Mouse (Mus musculus): ENCODE results near the gene Kcnk4. TPM values are rescaled to one million over a fixed set of nuclear protein-coding genes. Genes with fewer than 3 reads are reported as not detected.
A peak's percentile ranks its signal among the peaks of the same experiment; 100 is the strongest.

Kcnk4 gene
- polyA plus RNA-seq, 1 experiment: 0.12 TPM

DNA sequence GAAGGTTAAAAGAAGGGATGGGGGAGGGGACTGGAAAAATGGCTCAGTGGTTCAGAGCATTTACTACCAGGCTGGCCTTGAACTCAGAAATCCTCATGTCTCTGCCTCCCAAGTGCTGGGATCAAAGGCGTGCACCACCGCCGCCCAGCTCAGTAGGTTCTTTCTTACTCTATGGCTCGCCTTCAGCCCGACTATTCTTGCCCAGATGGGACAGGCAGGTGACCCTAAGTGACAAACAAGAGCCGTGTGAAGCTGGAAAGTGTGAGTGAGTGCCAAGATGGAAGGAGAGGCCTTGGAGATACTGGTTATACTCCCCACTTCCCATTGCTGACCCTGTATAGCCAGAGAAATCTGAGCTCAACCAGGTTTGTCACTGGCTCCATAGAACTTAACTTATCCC lies 9.4 kb upstream of the Kcnk4 start:
- no peaks in the 10 kb centered on the region for H3K27me3 ChIP-seq (ENCODE audit: control insufficient read depth, insufficient read depth, insufficient read length)
- no peak overlapping the region for H3K4me3 ChIP-seq
- H3K79me2 ChIP-seq (ENCODE audit: control insufficient read depth, insufficient read depth): peaks cover 14% of the 10 kb centered on the region
- H3K36me3 ChIP-seq (ENCODE audit: control insufficient read depth, insufficient read depth): no peaks in the 10 kb centered on the region
- TF ChIP-seq SRF (IDR thresholded peaks at IDR 0.05; ENCODE audit: control insufficient read depth, insufficient read length, low read depth) (no peak), MAX (IDR thresholded peaks at IDR 0.05; ENCODE audit: low read depth) (no peak), TCF3 (IDR thresholded peaks at IDR 0.05; ENCODE audit: insufficient read length, low read depth) (no peak), E2F4 (IDR thresholded peaks at IDR 0.05; ENCODE audit: insufficient read depth) (no peak), MYOG (IDR thresholded peaks at IDR 0.05; ENCODE audit: control insufficient read depth in 1 of 3, insufficient read depth in 1 of 3, insufficient read length in 2 of 3, low read depth in 2 of 3) (no peak), POLR2A (IDR thresholded peaks at IDR 0.05; ENCODE audit: insufficient read length, low read depth) (no peak), REST (IDR thresholded peaks at IDR 0.05; ENCODE audit: insufficient read depth, insufficient read length) (no peak), MYOD1 (IDR thresholded peaks at IDR 0.05; ENCODE audit: control insufficient read depth in 1 of 3, insufficient read length in 2 of 3, low read depth in 2 of 3) (no peak), USF1 (IDR thresholded peaks at IDR 0.05; ENCODE audit: low read depth) (no peak), CEBPB (IDR thresholded peaks at IDR 0.05; ENCODE audit: insufficient read depth, poor library complexity, severe bottlenecking) (no peak), TCF12 (IDR thresholded peaks at IDR 0.05; ENCODE audit: insufficient read depth, poor library complexity, severe bottlenecking) (no peak), POLR2AphosphoS2 (IDR thresholded peaks at IDR 0.05; ENCODE audit: insufficient read length, low read depth) (no peak)
- no peak overlapping the region for H3ac ChIP-seq (ENCODE audit: control insufficient read depth, insufficient read length)
- H3K4me2 ChIP-seq (ENCODE audit: low read depth): no peak overlapping the region

DNA sequence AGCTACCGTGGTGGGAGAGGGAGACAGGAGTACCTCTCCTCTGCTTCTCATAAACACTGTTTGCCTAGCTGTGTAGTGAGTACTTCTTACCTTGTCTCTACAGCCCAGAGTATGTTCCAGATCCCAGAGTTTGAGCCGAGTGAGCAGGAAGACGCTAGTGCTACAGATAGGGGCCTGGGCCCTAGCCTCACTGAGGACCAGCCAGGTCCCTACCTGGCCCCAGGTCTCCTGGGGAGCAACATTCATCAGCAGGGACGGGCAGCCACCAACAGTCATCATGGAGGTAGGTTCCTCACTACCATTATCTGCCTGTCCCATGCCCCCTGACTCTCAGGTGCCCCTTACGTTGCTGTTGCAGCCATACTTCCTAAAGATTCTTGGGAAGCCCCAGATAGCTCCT lies 8.4 kb upstream of the Kcnk4 start:
- H3ac ChIP-seq (ENCODE audit: control insufficient read depth, insufficient read length): peak overlapping the region; percentile 13
- no peak for TF ChIP-seq USF1 (IDR thresholded peaks at IDR 0.05; ENCODE audit: low read depth)
- no peak for TF ChIP-seq TCF3 (IDR thresholded peaks at IDR 0.05; ENCODE audit: insufficient read length, low read depth)
- TF ChIP-seq SRF (IDR thresholded peaks at IDR 0.05; ENCODE audit: control insufficient read depth, insufficient read length, low read depth): no peak
- no peak for TF ChIP-seq POLR2AphosphoS2 (IDR thresholded peaks at IDR 0.05; ENCODE audit: insufficient read length, low read depth)
- TF ChIP-seq MYOG (IDR thresholded peaks at IDR 0.05; ENCODE audit: control insufficient read depth in 1 of 3, insufficient read depth in 1 of 3, insufficient read length in 2 of 3, low read depth in 2 of 3): no peak
- TF ChIP-seq E2F4 (IDR thresholded peaks at IDR 0.05; ENCODE audit: insufficient read depth): no peak
- no peak for TF ChIP-seq REST (IDR thresholded peaks at IDR 0.05; ENCODE audit: insufficient read depth, insufficient read length)
- no peak for TF ChIP-seq TCF12 (IDR thresholded peaks at IDR 0.05; ENCODE audit: insufficient read depth, poor library complexity, severe bottlenecking)
- TF ChIP-seq CEBPB (IDR thresholded peaks at IDR 0.05; ENCODE audit: insufficient read depth, poor library complexity, severe bottlenecking): no peak
- no peak for TF ChIP-seq MYOD1 (IDR thresholded peaks at IDR 0.05; ENCODE audit: control insufficient read depth in 1 of 3, insufficient read length in 2 of 3, low read depth in 2 of 3)
- no peak for TF ChIP-seq MAX (IDR thresholded peaks at IDR 0.05; ENCODE audit: low read depth)
- TF ChIP-seq POLR2A (IDR thresholded peaks at IDR 0.05; ENCODE audit: insufficient read length, low read depth): no peak
- no peaks in the 10 kb centered on the region for H3K27me3 ChIP-seq (ENCODE audit: control insufficient read depth, insufficient read depth, insufficient read length)
- H3K79me2 ChIP-seq (ENCODE audit: control insufficient read depth, insufficient read depth): peaks cover 14% of the 10 kb centered on the region
- H3K4me3 ChIP-seq: peak overlapping the region; percentile 98
- H3K36me3 ChIP-seq (ENCODE audit: control insufficient read depth, insufficient read depth): no peaks in the 10 kb centered on the region
- H3K4me2 ChIP-seq (ENCODE audit: low read depth): peak overlapping the region; percentile 87

DNA sequence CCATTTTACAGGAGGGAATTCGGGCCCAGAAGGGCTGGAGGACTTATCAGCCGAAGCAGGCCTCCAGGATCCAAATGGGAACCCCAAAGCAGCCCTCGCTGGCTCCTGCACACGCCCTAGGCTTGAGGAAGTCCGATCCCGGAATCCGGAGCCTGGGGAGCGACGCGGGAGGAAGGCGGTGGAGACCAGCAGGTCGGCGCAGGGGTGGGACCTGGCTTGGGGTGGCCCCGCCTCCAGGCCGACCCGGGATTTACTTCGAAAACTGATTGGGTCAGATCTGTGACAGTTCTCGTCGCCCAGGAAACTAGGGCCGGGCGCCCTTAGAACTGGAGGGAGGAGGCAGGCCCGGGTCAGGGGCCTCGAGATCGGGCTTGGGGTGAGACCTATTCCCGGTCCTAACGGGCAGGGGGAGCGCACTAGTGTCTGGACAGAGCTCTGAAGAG lies 8.0 kb upstream of the Kcnk4 start, which contains the start of gene Gpr137:
TSS of gene Gpr137 (minus strand) at position 232 of the 443 bp plus-strand sequence.
- Histone ChIP-seq H3K4me3 (peak within 1 kb of the TSS; percentile 98), H3ac (ENCODE audit: control insufficient read depth, insufficient read length) (peak within 1 kb of the TSS; percentile 13), H3K36me3 (ENCODE audit: control insufficient read depth, insufficient read depth) (no peaks in the 10 kb centered on the region), H3K27me3 (ENCODE audit: control insufficient read depth, insufficient read depth, insufficient read length) (no peaks in the 10 kb centered on the region), H3K4me2 (ENCODE audit: low read depth) (peak within 1 kb of the TSS; percentile 87), H3K79me2 (ENCODE audit: control insufficient read depth, insufficient read depth) (peaks cover 14% of the 10 kb centered on the region)
- no peak for TF ChIP-seq TCF3 (IDR thresholded peaks at IDR 0.05; ENCODE audit: insufficient read length, low read depth)
- no peak for TF ChIP-seq USF1 (IDR thresholded peaks at IDR 0.05; ENCODE audit: low read depth)
- no peak for TF ChIP-seq E2F4 (IDR thresholded peaks at IDR 0.05; ENCODE audit: insufficient read depth)
- peak; percentile 63 for TF ChIP-seq POLR2A (IDR thresholded peaks at IDR 0.05; ENCODE audit: insufficient read length, low read depth)
- TF ChIP-seq MAX (IDR thresholded peaks at IDR 0.05; ENCODE audit: low read depth): no peak
- peak; percentile 84 for TF ChIP-seq POLR2AphosphoS2 (IDR thresholded peaks at IDR 0.05; ENCODE audit: insufficient read length, low read depth)

DNA sequence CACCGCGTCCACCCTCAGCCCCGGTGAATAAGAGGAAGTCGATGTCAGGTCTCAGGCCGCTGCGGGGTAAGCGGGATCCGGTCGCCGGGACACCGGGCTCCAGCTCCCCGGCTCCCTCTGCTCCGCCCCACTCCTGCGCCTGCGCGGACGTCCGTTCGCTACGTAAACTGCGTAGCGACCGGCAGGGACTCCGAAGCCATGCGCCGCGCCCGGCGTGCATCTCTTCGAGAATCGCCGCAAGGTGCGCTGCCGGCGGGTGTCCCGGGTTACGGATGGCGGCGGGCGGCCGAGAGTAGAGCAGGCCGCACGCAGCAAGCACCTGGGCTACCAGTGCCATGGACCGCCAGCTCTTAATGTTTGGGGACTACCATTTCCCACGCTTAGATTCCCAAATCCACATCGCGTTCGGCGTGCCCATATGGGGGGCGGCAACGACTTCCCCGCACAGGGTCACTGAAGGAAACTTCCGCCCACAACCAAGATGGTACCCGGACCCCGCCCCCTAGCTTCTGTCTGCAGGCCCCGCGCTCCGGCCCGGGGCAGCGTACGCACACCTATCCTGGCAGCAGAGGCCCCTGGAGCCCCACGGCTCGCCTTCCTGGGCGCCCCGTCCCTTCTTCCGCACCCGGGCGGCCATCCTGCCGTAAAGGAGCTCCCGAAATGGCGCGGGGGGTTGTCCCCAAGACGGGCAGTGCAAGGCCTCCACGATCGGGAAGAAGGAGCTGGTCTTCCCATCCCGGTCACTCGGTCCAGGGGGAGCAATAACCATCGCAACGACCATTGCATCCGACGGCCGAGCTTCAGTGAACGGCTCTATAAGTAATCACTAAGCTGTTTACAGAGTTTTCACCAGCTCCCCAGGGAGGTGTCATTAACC lies 7.3 kb upstream of the Kcnk4 start, which contains the start of gene Bad:
TSS of gene Bad (plus strand) at position 490 of the 877 bp plus-strand sequence.
- peak; percentile 92 for TF ChIP-seq POLR2AphosphoS2 (IDR thresholded peaks at IDR 0.05; ENCODE audit: insufficient read length, low read depth)
- TF ChIP-seq E2F4 (IDR thresholded peaks at IDR 0.05; ENCODE audit: insufficient read depth): no peak
- TF ChIP-seq CEBPB (IDR thresholded peaks at IDR 0.05; ENCODE audit: insufficient read depth, poor library complexity, severe bottlenecking): no peak
- no peak for TF ChIP-seq REST (IDR thresholded peaks at IDR 0.05; ENCODE audit: insufficient read depth, insufficient read length)
- TF ChIP-seq POLR2A (IDR thresholded peaks at IDR 0.05; ENCODE audit: insufficient read length, low read depth): peak; percentile 61
- peak; percentile 45 for TF ChIP-seq SRF (IDR thresholded peaks at IDR 0.05; ENCODE audit: control insufficient read depth, insufficient read length, low read depth)
- no peak for TF ChIP-seq TCF3 (IDR thresholded peaks at IDR 0.05; ENCODE audit: insufficient read length, low read depth)
- Histone ChIP-seq H3K27me3 (ENCODE audit: control insufficient read depth, insufficient read depth, insufficient read length) (no peaks in the 10 kb centered on the region), H3K79me2 (ENCODE audit: control insufficient read depth, insufficient read depth) (peaks cover 14% of the 10 kb centered on the region), H3ac (ENCODE audit: control insufficient read depth, insufficient read length) (peak within 1 kb of the TSS; percentile 13), H3K4me2 (ENCODE audit: low read depth) (peak within 1 kb of the TSS; percentile 87), H3K4me3 (peak within 1 kb of the TSS; percentile 98), H3K36me3 (ENCODE audit: control insufficient read depth, insufficient read depth) (no peaks in the 10 kb centered on the region)

Measured in myocyte (in vitro differentiated cells).